Mouse (Mus musculus) hindbrain, embryonic 15.5 days (tissue): ENCODE data around the gene Cflar. TPM values are rescaled to one million over a fixed set of nuclear protein-coding genes. Genes with fewer than 3 reads are reported as not detected.
"Not testable (repeated sequence)": the region's sequence is repeated elsewhere in the genome, so short reads cannot be mapped to it uniquely, and the experiment has no call there.

Source experiments
- ATAC-seq: fragments of 200-750 bp; cut with Nextera tagmentation; 2 replicates; pipeline ENCODE4 v1.8.0; 2017; ENCODE audit warnings: low read depth, moderate number of reproducible peaks, moderate TSS enrichment; ENCODE audit not compliant: low FRiP score
- H3K27ac ChIP-seq: fragments of 300-500 bp; sonication (generic); replicated peaks from 2 replicates; pipeline ENCODE4 v1.5.1; 2015; ENCODE audit warnings: mild to moderate bottlenecking, inconsistent platforms
- H3K27me3 ChIP-seq: fragments of 300-500 bp; sonication (generic); 2 replicates; pipeline ENCODE4 v1.6.1; 2015; ENCODE audit warnings: control low read depth, inconsistent platforms
- H3K36me3 ChIP-seq: fragments of 300-500 bp; sonication (generic); 2 replicates; pipeline ENCODE4 v1.6.1; 2015; ENCODE audit warnings: control low read depth, inconsistent platforms
- H3K4me1 ChIP-seq: fragments of 300-500 bp; sonication (generic); replicated peaks from 2 replicates; pipeline ENCODE4 v1.6.1; 2015; ENCODE audit warnings: control low read depth, inconsistent platforms
- H3K4me2 ChIP-seq: fragments of 300-500 bp; sonication (generic); 2 replicates; pipeline ENCODE4 v1.6.1; 2015; ENCODE audit warnings: moderate library complexity, mild to moderate bottlenecking, inconsistent platforms
- H3K4me3 ChIP-seq: fragments of 300-500 bp; sonication (generic); 2 replicates; pipeline ENCODE4 v1.5.1; 2015; ENCODE audit warnings: mild to moderate bottlenecking, inconsistent platforms
- H3K9ac ChIP-seq: fragments of 300-500 bp; sonication (generic); 2 replicates; pipeline ENCODE4 v1.6.1; 2015; ENCODE audit warnings: inconsistent platforms
- H3K9me3 ChIP-seq: fragments of 300-500 bp; sonication (generic); 2 replicates; pipeline ENCODE4 v1.6.1; 2016; ENCODE audit warnings: control low read depth, inconsistent platforms
- WGBS: fragments of 180-500 bp; shearing (Covaris S2); methylation state at CpG from one replicate; pipeline ENCODE4 v1.1.7; 2015; 5-methylcytosine and 5-hydroxymethylcytosine counted together
- polyA plus RNA-seq: library from polyadenylated mRNA; unstranded; fragments of >200 nt; fragmentation: Nextera tagmentation; extraction: Ambion mirVana; gene quantifications from 2 replicates; pipeline ENCODE4 v1.2.1, GENCODE M21; 2015

Gene Cflar
- polyA plus RNA-seq: 17.2 and 17.3 TPM in 2 replicates

GRCm38 (mm10) chr1:58711365-58712016 lies at the start of gene Cflar:
Cflar (plus strand) TSS chr1:58711508.
- no peaks in the 10 kb centered on the region for H3K27me3 ChIP-seq
- H3K4me1 ChIP-seq: peaks cover 18% of the 10 kb centered on the region
- no peaks in the 10 kb centered on the region for H3K36me3 ChIP-seq
- no peaks in the 10 kb centered on the region for H3K9me3 ChIP-seq
- peak within 1 kb of the TSS; percentile 89 for H3K27ac ChIP-seq
- peak within 1 kb of the TSS; percentile 60 for H3K4me2 ChIP-seq
- H3K4me3 ChIP-seq: peak within 1 kb of the TSS; percentile 70
- ATAC-seq: peak; percentile 84
- peak within 1 kb of the TSS; percentile 75 for H3K9ac ChIP-seq
- WGBS: under 1% methylated on average over 45 of the region's 45 CpGs

DNA sequence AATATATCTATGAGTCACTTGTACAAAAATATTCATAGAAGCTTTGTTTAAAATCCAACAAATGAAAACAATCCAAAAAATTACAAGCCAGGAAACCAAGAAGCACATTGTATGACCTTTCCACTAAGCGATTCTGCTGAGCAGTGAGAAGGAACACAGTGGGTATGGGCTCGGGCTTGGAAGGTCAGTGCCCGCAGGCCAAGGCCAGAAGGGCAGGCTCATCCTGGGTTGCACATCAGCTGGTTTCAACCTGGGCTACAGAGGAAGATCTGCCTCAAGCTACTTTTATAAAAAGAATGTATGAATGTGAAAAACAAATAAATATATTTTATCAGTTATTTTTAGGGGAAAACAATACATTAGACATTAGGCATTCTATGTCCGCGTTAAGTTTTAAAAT lies 48.6 kb upstream of the Cflar start:
- not testable (repeated sequence) for H3K27ac ChIP-seq, H3K27me3 ChIP-seq, H3K36me3 ChIP-seq, H3K9me3 ChIP-seq, H3K9ac ChIP-seq, H3K4me1 ChIP-seq, H3K4me2 ChIP-seq, ATAC-seq, H3K4me3 ChIP-seq
- 96% methylated on average over 5 of the region's 5 CpGs for WGBS

DNA sequence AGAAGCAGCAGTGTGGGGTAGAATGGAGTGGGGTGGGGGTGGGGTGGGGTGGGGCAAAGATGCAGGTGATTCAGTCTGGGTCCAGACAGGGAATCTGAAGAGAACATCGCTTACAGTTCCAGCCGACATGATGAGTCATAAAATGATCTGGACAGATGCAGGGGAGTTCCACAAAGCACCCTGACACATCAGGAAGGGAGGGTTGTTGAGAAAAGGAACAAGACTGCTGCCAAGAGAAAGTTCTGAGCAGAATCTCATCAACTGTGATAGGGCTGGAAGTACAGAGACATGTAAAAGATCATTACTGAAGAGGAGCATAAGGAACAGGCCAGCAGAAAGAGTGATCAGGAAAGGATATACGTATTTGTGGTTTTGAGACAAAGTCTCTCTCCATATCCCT lies 47.9 kb upstream of the Cflar start:
- WGBS: 91% methylated on average over 3 of the region's 3 CpGs
- H3K4me3 ChIP-seq, H3K27me3 ChIP-seq, H3K9me3 ChIP-seq, H3K4me1 ChIP-seq, H3K36me3 ChIP-seq, ATAC-seq, H3K27ac ChIP-seq, H3K9ac ChIP-seq, H3K4me2 ChIP-seq: not testable (repeated sequence)

- no peaks in the 10 kb centered on the region for H3K27me3 ChIP-seq
Measured at GRCm38 (mm10) chr1:58668191-58668590, 43.1 kb upstream of the Cflar start.

DNA sequence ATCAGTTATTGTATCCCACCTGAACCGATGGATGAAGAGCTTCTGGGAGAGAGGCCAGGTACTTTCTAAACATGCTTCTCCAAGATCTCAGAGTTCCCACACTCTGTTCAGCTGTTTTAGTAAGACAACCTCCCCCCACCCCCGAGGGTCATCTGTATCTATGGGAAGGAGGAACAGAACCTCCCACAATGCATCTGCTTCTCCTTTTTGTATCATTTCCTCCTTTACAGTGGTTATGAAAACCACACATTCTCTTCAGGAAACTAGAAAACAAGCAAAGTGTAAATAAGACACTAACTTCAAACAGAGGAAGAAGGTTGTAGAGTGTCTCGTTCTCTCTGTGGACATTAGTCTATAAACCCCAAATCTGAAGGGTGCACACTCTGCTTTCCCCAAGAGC lies 41.7 kb upstream of the Cflar start:
- not testable (repeated sequence) for H3K4me2 ChIP-seq, H3K36me3 ChIP-seq, H3K9me3 ChIP-seq, ATAC-seq, H3K9ac ChIP-seq, H3K27ac ChIP-seq, H3K27me3 ChIP-seq, H3K4me1 ChIP-seq, H3K4me3 ChIP-seq
- WGBS: 93% methylated on average over 3 of the region's 3 CpGs

More at GRCm38 (mm10) chr1:58668191-58668590, 43.1 kb upstream of the Cflar start:
- Histone ChIP-seq H3K4me3 (no peak overlapping the region), H3K9me3 (no peaks in the 10 kb centered on the region), H3K4me2 (no peak overlapping the region), H3K4me1 (no peaks in the 10 kb centered on the region), H3K27ac (no peak overlapping the region), H3K36me3 (no peaks in the 10 kb centered on the region), H3K9ac (no peak overlapping the region)
- 72% methylated on average over 5 of the region's 5 CpGs for WGBS
- no peak for ATAC-seq

DNA sequence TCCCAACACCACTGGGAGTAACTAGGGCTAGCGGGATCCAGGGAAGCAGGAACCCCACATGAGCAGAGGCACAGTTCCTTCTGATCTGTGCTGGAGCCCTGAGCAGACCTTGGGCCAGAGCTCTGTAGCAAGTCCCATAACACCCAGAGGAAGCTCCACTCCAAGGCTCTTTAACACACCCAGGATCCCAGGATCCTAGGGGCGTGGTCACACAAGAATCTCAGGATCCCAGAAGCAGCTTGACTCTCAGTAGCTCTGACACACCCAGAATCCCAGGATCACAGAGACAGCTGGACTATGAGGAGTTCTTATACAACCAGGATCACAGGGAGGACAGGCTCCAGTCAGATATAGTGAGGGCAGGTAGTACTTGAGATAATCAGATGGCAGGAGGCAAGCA lies 39.2 kb upstream of the Cflar start:
- 89% methylated on average over 2 of the region's 2 CpGs for WGBS
- Histone ChIP-seq H3K9me3 (no peaks in the 10 kb centered on the region), H3K27ac (no peak overlapping the region), H3K9ac (no peak overlapping the region), H3K4me2 (no peak overlapping the region), H3K4me1 (no peaks in the 10 kb centered on the region), H3K36me3 (no peaks in the 10 kb centered on the region), H3K4me3 (no peak overlapping the region), H3K27me3 (no peaks in the 10 kb centered on the region)
- ATAC-seq: no peak

DNA sequence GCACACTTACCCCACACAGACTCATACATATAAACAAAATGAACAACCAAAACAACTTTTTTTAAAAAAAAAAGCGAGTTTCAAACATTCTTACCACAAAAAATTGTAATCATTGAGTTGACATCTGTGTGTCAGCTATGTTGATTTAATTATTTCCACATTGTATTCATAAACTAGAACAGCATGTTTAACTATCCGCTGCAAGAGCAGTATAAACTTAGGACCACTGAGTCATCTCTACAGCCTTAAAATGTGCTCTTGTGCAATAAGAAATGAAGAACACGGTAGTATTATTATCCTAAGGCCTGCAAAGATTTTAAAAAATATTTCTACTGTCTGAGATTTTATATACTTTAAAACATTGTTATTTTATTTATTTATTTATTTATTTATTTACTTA lies 36.3 kb upstream of the Cflar start:
- no peak overlapping the region for H3K9ac ChIP-seq
- no peak overlapping the region for H3K4me2 ChIP-seq
- H3K4me1 ChIP-seq: no peaks in the 10 kb centered on the region
- no peak for ATAC-seq
- H3K27ac ChIP-seq: no peak overlapping the region
- no peaks in the 10 kb centered on the region for H3K36me3 ChIP-seq
- H3K27me3 ChIP-seq: no peaks in the 10 kb centered on the region
- no peak overlapping the region for H3K4me3 ChIP-seq
- no peaks in the 10 kb centered on the region for H3K9me3 ChIP-seq
- 89% methylated on average over 3 of the region's 3 CpGs for WGBS

- Histone ChIP-seq H3K27me3 (no peaks in the 10 kb centered on the region), H3K36me3 (no peaks in the 10 kb centered on the region), H3K4me1 (no peaks in the 10 kb centered on the region), H3K4me2 (no peak overlapping the region), H3K9me3 (no peaks in the 10 kb centered on the region), H3K9ac (no peak overlapping the region), H3K27ac (no peak overlapping the region), H3K4me3 (no peak overlapping the region)
- 92% methylated on average over 1 of the region's 1 CpGs for WGBS
- ATAC-seq: no peak
Measured at GRCm38 (mm10) chr1:58677575-58677974, 33.7 kb upstream of the Cflar start.

GRCm38 (mm10) chr1:58678412-58678811 lies 32.9 kb upstream of the Cflar start:
- H3K9me3 ChIP-seq, H3K4me2 ChIP-seq, H3K4me3 ChIP-seq, H3K4me1 ChIP-seq, H3K9ac ChIP-seq, H3K36me3 ChIP-seq, ATAC-seq, H3K27me3 ChIP-seq, H3K27ac ChIP-seq: not testable (repeated sequence)
- 73% methylated on average over 5 of the region's 5 CpGs for WGBS

DNA sequence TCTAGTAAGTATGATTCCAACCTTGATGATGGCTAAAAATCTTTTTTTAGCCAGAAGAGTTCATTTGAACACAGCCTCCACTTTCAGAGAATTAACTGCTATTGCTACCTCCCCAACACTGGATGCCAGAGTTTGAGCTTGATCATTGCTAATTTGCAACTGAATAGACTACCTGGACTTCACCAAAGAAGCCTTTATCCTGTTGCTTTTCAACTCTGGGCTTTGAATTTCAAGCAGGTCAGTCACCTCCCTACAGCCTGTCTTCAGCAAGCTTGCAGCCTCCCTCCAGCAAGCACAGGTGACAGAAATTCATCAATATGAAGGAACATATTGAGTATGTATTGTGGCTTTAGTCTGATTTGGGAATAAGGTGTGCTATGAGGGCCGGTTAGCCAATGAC lies 21.9 kb upstream of the Cflar start:
- H3K27me3 ChIP-seq: no peaks in the 10 kb centered on the region
- no peak for ATAC-seq
- H3K4me1 ChIP-seq: no peaks in the 10 kb centered on the region
- H3K9me3 ChIP-seq: no peaks in the 10 kb centered on the region
- 83% methylated on average over 1 of the region's 1 CpGs for WGBS
- no peak overlapping the region for H3K4me3 ChIP-seq
- no peaks in the 10 kb centered on the region for H3K36me3 ChIP-seq
- H3K4me2 ChIP-seq: no peak overlapping the region
- no peak overlapping the region for H3K9ac ChIP-seq
- H3K27ac ChIP-seq: no peak overlapping the region

GRCm38 (mm10) chr1:58690006-58690744 lies 21.1 kb upstream of the Cflar start:
- H3K9ac ChIP-seq: no peak overlapping the region
- WGBS: 68% methylated on average over 6 of the region's 6 CpGs
- H3K4me1 ChIP-seq: no peaks in the 10 kb centered on the region
- no peak overlapping the region for H3K27ac ChIP-seq
- H3K9me3 ChIP-seq: no peaks in the 10 kb centered on the region
- H3K4me2 ChIP-seq: no peak overlapping the region
- no peak overlapping the region for H3K4me3 ChIP-seq
- no peak for ATAC-seq
- no peaks in the 10 kb centered on the region for H3K36me3 ChIP-seq
- no peaks in the 10 kb centered on the region for H3K27me3 ChIP-seq

DNA sequence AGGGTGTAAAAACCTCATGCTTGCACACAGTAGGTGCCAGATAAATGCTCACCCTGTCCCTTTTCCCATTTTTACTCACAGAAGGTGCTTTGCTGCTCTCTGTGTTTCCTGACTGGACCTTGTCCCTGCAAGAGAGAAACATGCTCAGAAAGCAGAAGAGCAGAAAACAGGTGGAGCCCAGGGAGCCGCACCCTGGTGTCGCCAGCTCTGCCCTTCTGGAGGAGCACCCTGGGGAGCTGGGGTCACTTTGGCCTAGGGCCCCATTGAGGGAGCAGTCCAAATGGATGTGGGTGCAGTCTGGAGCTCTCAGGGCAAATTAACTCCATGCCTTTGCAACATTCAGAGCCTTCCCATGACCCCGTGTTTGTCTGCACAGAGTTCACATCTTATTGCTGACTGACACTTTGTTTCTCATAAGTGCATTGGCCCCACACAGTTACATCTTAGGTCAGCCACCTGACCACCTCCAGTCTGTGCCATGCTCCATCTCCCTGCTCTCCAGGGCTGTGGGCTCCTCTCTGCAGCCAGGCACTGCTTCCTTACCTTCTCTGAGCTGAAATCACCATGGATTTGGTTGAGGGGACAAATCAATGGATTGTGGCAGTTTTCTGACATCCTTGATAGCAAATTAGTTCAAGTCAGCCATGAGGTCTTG lies 20.3 kb upstream of the Cflar start:
- WGBS: 83% methylated on average over 2 of the region's 3 CpGs
- not testable (repeated sequence) for ATAC-seq, H3K4me3 ChIP-seq

More for the DNA sequence above, 20.3 kb upstream of the Cflar start:
- H3K9me3 ChIP-seq, H3K9ac ChIP-seq, H3K4me1 ChIP-seq, H3K36me3 ChIP-seq, H3K4me2 ChIP-seq, H3K27me3 ChIP-seq, H3K27ac ChIP-seq: not testable (repeated sequence)
